Mouse (Mus musculus) duodenum, adult 2 months (tissue): ENCODE data around the gene Dcun1d3. TPM values are rescaled to one million over a fixed set of nuclear protein-coding genes. Genes with fewer than 3 reads are reported as not detected.

Experiments
- polyA plus RNA-seq: library from polyadenylated mRNA; depleted of rRNA; stranded (reverse); fragments of >200 nt; gene quantifications from 2 replicates; pipeline ENCODE4 v1.2.3, GENCODE M21; 2012; ENCODE audit warnings: low replicate concordance; rRNA removed

Gene Dcun1d3
- polyA plus RNA-seq = 0.92 and 3.2 TPM in 2 replicates

DNA sequence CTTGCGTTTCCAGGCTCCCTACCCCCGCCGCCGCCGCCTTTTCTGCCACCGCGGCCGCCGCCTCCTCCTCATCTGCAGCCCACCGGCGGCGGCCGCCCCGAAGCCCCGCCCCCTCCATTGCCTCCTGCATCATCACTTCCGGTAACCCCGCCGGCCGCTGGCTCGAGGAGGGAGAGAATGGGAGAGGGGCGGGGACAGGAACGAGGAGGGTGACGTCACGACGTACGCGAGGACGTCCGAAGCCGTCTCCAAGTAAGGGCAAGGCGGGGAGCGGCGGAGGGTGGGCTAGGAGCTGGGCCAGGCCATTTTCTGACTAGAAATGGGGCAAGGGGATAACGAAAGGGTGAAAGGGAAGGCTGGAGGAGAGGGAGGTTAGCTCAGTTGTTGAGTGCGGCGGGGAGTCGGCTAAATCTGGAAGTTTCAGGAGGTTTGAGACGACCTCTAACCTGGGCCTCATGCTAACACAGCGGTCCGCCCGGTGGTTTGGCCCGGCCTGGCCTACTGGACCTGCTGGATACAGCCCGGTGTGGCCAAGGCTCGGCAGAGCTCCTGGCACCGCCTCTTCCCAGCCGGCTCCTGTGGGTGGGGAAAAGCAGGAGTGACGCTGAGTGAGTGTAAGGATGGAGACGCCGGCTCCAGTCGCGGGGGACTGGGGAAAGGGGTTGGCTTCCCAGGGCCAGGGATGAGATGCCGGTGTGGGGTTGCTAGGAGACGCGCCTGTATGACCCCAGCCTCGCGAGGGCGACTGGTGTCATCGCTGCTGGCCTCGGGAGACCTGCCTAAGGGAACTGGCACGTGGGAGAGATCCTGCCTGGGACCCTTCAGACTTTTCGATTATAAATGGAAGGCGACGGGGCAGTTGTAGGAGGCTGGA lies at the start of gene Dcun1d3, which contains the start of gene Lyrm1:
Dcun1d3 (minus strand) TSS at position 660 of the 874 bp plus-strand sequence.
Lyrm1 (plus strand) TSS at position 223 of the 874 bp plus-strand sequence.

Other genes starting within 250 kb of the Dcun1d3 start
- gene Acsm4, start 206.3 kb downstream of the Dcun1d3 start, polyA plus RNA-seq = not detected in 2 replicates
- gene Thumpd1, start 175.5 kb downstream of the Dcun1d3 start, polyA plus RNA-seq = 2.6 and 3.9 TPM in 2 replicates
- gene Acsm3, start 135.4 kb downstream of the Dcun1d3 start, polyA plus RNA-seq = 0.36 and 1.3 TPM in 2 replicates
- gene Rexo5, start 102.3 kb downstream of the Dcun1d3 start, polyA plus RNA-seq = 0.20 and 0.26 TPM in 2 replicates
- 0.05 and 0.22 TPM in 2 replicates for gene Eri2, start 102.2 kb downstream of the Dcun1d3 start, polyA plus RNA-seq
- gene Lyrm1, start 437 bp downstream of the Dcun1d3 start, polyA plus RNA-seq = 0.19 and 0.21 TPM in 2 replicates
- gene Dnah3, start 199.0 kb upstream of the Dcun1d3 start, polyA plus RNA-seq = not detected in 2 replicates
- 10.7 and 13.4 TPM in 2 replicates for gene Tmem159, start 206.1 kb upstream of the Dcun1d3 start, polyA plus RNA-seq
- not detected in 2 replicates for gene Zp2, start 249.0 kb upstream of the Dcun1d3 start, polyA plus RNA-seq